In the genomic region with DNA sequence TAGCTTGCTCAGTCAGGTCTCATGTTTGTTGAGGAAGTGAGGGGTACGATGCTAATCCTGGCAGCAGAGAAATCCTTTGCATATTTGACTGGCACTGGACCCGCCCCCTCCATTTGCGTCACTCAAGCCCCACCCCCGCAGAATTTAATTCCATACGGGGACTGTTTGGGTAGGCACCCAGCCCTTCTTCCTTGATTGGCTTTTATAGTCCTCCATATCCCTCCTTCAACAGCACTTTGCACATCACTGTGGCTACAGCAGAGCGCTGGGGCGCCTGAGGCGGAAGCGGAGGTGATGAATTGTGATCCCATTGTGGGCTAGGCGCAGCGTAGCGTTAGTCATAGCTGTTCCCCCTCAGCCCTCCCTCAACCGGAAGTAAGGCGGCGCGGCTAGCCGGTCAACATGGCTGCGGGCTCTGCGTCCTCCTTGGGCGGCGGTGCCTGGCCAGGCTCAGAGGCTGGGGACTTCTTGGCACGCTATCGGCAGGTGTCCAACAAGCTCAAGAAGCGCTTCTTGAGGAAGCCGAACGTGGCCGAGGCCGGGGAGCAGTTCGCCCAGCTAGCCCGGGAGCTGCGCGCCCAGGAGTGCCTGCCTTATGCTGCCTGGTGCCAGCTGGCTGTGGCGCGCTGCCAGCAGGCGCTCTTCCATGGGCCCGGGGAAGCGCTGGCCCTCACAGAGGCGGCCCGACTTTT, we compare ENCODE assay signal across 8 mouse cellular contexts. TPM values are rescaled to one million over a fixed set of nuclear protein-coding genes. Genes with fewer than 3 reads are reported as not detected.
A peak's percentile ranks its signal among the peaks of the same experiment; 100 is the strongest.
DNase-seq lines count a peak whose midpoint lies in the region; ATAC-seq lines count a peak whose summit lies in the region.

TSS of gene F8a (plus strand) at position 378 of the 692 bp plus-strand sequence.

- H3K27me3 ChIP-seq in heart, embryonic 14.5 days (ENCODE audit: control insufficient read depth, insufficient read depth, low read length): no peaks in the 10 kb centered on the region
- no peaks in the 10 kb centered on the region for H3K27me3 ChIP-seq in liver, embryonic 13.5 days
- H3K27me3 ChIP-seq in stomach, embryonic 14.5 days (ENCODE audit: control insufficient read depth, insufficient read depth, low read length): no peaks in the 10 kb centered on the region

- peak; percentile 79 to 80 for DNase-seq in CD8-positive naive resting alpha-beta T cell, adult 2 months (ENCODE audit: low read depth in 2 of 2, low spot score in 2 of 2)
- DNase-seq in c-Kit-negative CD71-positive TER-119-positive erythroid progenitor cells, embryonic 14.5 days (ENCODE audit: low read depth, low spot score): peak; percentile 8
- peak; percentile 44 for DNase-seq in fibroblast of lung, adult 2 months (ENCODE audit: low read depth)
- peak; percentile 87 for DNase-seq in kidney, postnatal 14 days
- peak; percentile 55 for DNase-seq in liver, embryonic 13.5 days
- DNase-seq in natural killer cell, adult 2 months (ENCODE audit: low spot score in 2 of 2): peak; percentile 85 to 86

- H3K4me1 ChIP-seq in heart, embryonic 14.5 days (ENCODE audit: control insufficient read depth in 2 of 2, insufficient read depth in 2 of 2, low read length in 2 of 2): peaks cover 2 to 3% of the 10 kb centered on the region in 2 experiments; a peak in 1 of 4 replicates
- H3K4me1 ChIP-seq in liver, embryonic 13.5 days (replicated peaks): peaks cover 7% of the 10 kb centered on the region
- H3K4me1 ChIP-seq in stomach, embryonic 14.5 days (ENCODE audit: control insufficient read depth, insufficient read depth, low read length): no peaks in the 10 kb centered on the region

- peak within 1 kb of the TSS; percentile 90 for H3K27ac ChIP-seq in heart, embryonic 14.5 days (replicated peaks in 1 of 2; ENCODE audit: control insufficient read depth in 1 of 2, insufficient read depth in 1 of 2, low read depth in 2 of 2, low read length in 2 of 2)
- peak within 1 kb of the TSS; percentile 73; the same call in 1 of the 2 replicates for H3K27ac ChIP-seq in liver, embryonic 13.5 days
- H3K27ac ChIP-seq in stomach, embryonic 14.5 days (ENCODE audit: low read length): peak within 1 kb of the TSS; percentile 82

- H3K9me3 ChIP-seq in heart, embryonic 14.5 days (ENCODE audit: control insufficient read depth, low read length): no peaks in the 10 kb centered on the region
- no peaks in the 10 kb centered on the region for H3K9me3 ChIP-seq in liver, embryonic 13.5 days (replicated peaks)
- no peaks in the 10 kb centered on the region for H3K9me3 ChIP-seq in stomach, embryonic 14.5 days (ENCODE audit: control insufficient read depth, low read depth, low read length)

- H3K9ac ChIP-seq in heart, embryonic 14.5 days (ENCODE audit: low read length): peak within 1 kb of the TSS; percentile 74
- peak within 1 kb of the TSS; percentile 72 for H3K9ac ChIP-seq in liver, embryonic 13.5 days
- H3K9ac ChIP-seq in stomach, embryonic 14.5 days (replicated peaks; ENCODE audit: low read depth, low read length): peak within 1 kb of the TSS; percentile 45

- peak; percentile 93 for ATAC-seq in heart, embryonic 14.5 days (ENCODE audit: insufficient number of reproducible peaks, insufficient read depth, low FRiP score, low read depth)
- ATAC-seq in liver, embryonic 13.5 days (ENCODE audit: low read depth): peak; percentile 90
- peak; percentile 96 for ATAC-seq in stomach, embryonic 14.5 days (ENCODE audit: insufficient number of reproducible peaks, insufficient read depth, low FRiP score, low read depth)

- H3K4me3 ChIP-seq in heart, embryonic 14.5 days (ENCODE audit: control insufficient read depth in 1 of 2, insufficient read depth in 1 of 2, low read depth in 1 of 2, low read length in 2 of 2): peak within 1 kb of the TSS; percentile 62 to 76
- H3K4me3 ChIP-seq in liver, embryonic 13.5 days (replicated peaks): peak within 1 kb of the TSS; percentile 69
- peak within 1 kb of the TSS; percentile 50 for H3K4me3 ChIP-seq in stomach, embryonic 14.5 days (ENCODE audit: low read depth, low read length)

- H3K36me3 ChIP-seq in heart, embryonic 14.5 days (ENCODE audit: control insufficient read depth, insufficient read depth, low read length): no peaks in the 10 kb centered on the region
- no peaks in the 10 kb centered on the region for H3K36me3 ChIP-seq in liver, embryonic 13.5 days
- H3K36me3 ChIP-seq in stomach, embryonic 14.5 days (ENCODE audit: control insufficient read depth, insufficient read depth, low read length): no peaks in the 10 kb centered on the region

- WGBS in heart, embryonic 14.5 days: 19% methylated on average over 39 of the region's 39 CpGs
- 13% methylated on average over 38 of the region's 39 CpGs for WGBS in liver, embryonic 13.5 days (ENCODE audit: insufficient replicate concordance)
- 18% methylated on average over 39 of the region's 39 CpGs for WGBS in stomach, embryonic 14.5 days

- H3K4me2 ChIP-seq in heart, embryonic 14.5 days (ENCODE audit: low read length): peak within 1 kb of the TSS; percentile 85
- H3K4me2 ChIP-seq in liver, embryonic 13.5 days: peak within 1 kb of the TSS; percentile 80
- peak within 1 kb of the TSS; percentile 67 for H3K4me2 ChIP-seq in stomach, embryonic 14.5 days (replicated peaks; ENCODE audit: low read depth, low read length)

RNA-seq across cellular contexts. Expression of gene F8a, which starts in this region (rescaled TPM):
- 9.4 and 10.0 TPM in 2 replicates for polyA plus RNA-seq in heart, embryonic 14.5 days (2014; fragmentation: Nextera tagmentation; extraction: Ambion mirVana)
- polyA plus RNA-seq in liver, embryonic 13.5 days (2015; fragmentation: Nextera tagmentation; extraction: Ambion mirVana): 3.3 and 3.8 TPM in 2 replicates
- 12.2 and 12.9 TPM in 2 replicates for polyA plus RNA-seq in stomach, embryonic 14.5 days (2014; fragmentation: Nextera tagmentation; extraction: Ambion mirVana)

Comparison
In these comparisons a context has a peak if more than half of its experiments do, and no peak if none do; other contexts are left out.
1. Peak in every context shown above with its lines: DNase-seq, ATAC-seq, H3K4me3 ChIP-seq and H3K27ac ChIP-seq.
2. DNase-seq: peak in every context shown above with its lines; median percentile 87 in kidney, postnatal 14 days; 86 in natural killer cell, adult 2 months; 80 in CD8-positive naive resting alpha-beta T cell, adult 2 months; 55 in liver, embryonic 13.5 days; 44 in fibroblast of lung, adult 2 months; 8 in c-Kit-negative CD71-positive TER-119-positive erythroid progenitor cells, embryonic 14.5 days.